Mouse (Mus musculus) cerebellum, postnatal 14 days (tissue): ENCODE results near the gene Fignl1.

Experiments used
- DNase-seq, 2 experiments: peaks; one replicate each; pipeline ENCODE4 v3.0.0; 2021; ENCODE audit warnings: mixed read lengths in 2 of 2

The Fignl1 gene

GRCm38 (mm10) chr11:11808820-11809403, at the start of gene Fignl1:
Fignl1 (minus strand) TSS chr11:11808962.
- peak; percentile 98 for DNase-seq

GRCm38 (mm10) chr11:11856959-11857358, 48.2 kb upstream of the Fignl1 start:
- DNase-seq: no peak

- DNase-seq: peak; percentile 52 to 73
Observed at GRCm38 (mm10) chr11:11855685-11856131, 46.9 kb upstream of the Fignl1 start.

GRCm38 (mm10) chr11:11855061-11855672, 46.4 kb upstream of the Fignl1 start:
- no peak for DNase-seq

- DNase-seq: no peak
Observed at GRCm38 (mm10) chr11:11853731-11854461, 45.1 kb upstream of the Fignl1 start.

GRCm38 (mm10) chr11:11851957-11852505, 43.3 kb upstream of the Fignl1 start:
- no peak for DNase-seq

GRCm38 (mm10) chr11:11850476-11851267, 41.9 kb upstream of the Fignl1 start:
- DNase-seq: no peak

GRCm38 (mm10) chr11:11849513-11850311, 41.0 kb upstream of the Fignl1 start:
- DNase-seq: no peak

- no peak for DNase-seq
Observed at GRCm38 (mm10) chr11:11848467-11848866, 39.7 kb upstream of the Fignl1 start.

- DNase-seq: no peak
Observed at GRCm38 (mm10) chr11:11845044-11845443, 36.3 kb upstream of the Fignl1 start.

- DNase-seq: peak; percentile 67 to 69
Observed at GRCm38 (mm10) chr11:11844367-11844971, 35.7 kb upstream of the Fignl1 start.

- DNase-seq: no peak
Observed at GRCm38 (mm10) chr11:11841590-11841989, 32.8 kb upstream of the Fignl1 start.

- no peak for DNase-seq
Observed at GRCm38 (mm10) chr11:11840746-11841145, 32.0 kb upstream of the Fignl1 start.

- no peak for DNase-seq
Observed at GRCm38 (mm10) chr11:11839874-11840273, 31.1 kb upstream of the Fignl1 start.

GRCm38 (mm10) chr11:11837384-11837783, 28.6 kb upstream of the Fignl1 start:
- DNase-seq: no peak

- DNase-seq: no peak
Observed at GRCm38 (mm10) chr11:11836713-11837370, 28.1 kb upstream of the Fignl1 start.

GRCm38 (mm10) chr11:11836262-11836661, 27.5 kb upstream of the Fignl1 start:
- DNase-seq: no peak

GRCm38 (mm10) chr11:11835791-11836190, 27.0 kb upstream of the Fignl1 start:
- no peak for DNase-seq

GRCm38 (mm10) chr11:11835361-11835760, 26.6 kb upstream of the Fignl1 start:
- DNase-seq: no peak

- DNase-seq: no peak
Observed at GRCm38 (mm10) chr11:11833100-11833499, 24.3 kb upstream of the Fignl1 start.

- no peak for DNase-seq
Observed at GRCm38 (mm10) chr11:11832755-11833084, 24.0 kb upstream of the Fignl1 start.
